Mouse (Mus musculus) liver, postnatal 0 days (tissue): ENCODE results near the gene Fdxacb1.

Experiments
- CTCF ChIP-seq: sonication (generic); IDR thresholded peaks from 2 replicates; pipeline ENCODE4 v1.5.1; 2016; ENCODE audit warnings: antibody characterized with exemption, low read depth
- EP300 ChIP-seq: IDR thresholded peaks from 2 replicates; pipeline ENCODE4 v1.6.1; 2016; ENCODE audit warnings: antibody characterized with exemption, low read depth, mild to moderate bottlenecking

DNA sequence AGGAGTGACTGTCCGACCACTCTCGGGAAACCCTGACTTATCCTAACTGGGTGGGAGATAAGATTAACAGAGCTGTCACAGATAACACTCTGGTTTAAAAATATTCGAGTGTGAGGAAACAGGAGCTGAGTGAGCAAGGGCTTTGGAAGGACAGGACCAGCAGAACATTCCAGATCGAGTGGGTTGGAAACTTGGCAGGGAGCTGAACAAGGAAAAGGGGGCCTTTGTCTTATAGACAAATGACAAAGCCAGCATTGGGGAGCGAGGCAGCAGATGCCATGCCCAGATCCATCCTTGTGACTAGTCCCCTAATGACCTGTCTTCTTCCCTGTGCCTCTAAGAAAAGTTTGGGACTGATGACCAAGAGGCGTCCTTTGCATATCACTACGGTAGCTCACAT is 14.1 kb upstream of the Fdxacb1 start:
- TF ChIP-seq CTCF, result no peak
- no peak for TF ChIP-seq EP300
